Mouse (Mus musculus) thymus, adult 2 months (tissue): ENCODE data around the gene Agrn.

ENCODE experiments used
- CTCF ChIP-seq: fragments of 200-500 bp; IDR thresholded peaks from 2 replicates; pipeline ENCODE4 v1.5.1; 2012; ENCODE audit warnings: mild to moderate bottlenecking, control low read depth, low read length, moderate library complexity, borderline replicate concordance; ENCODE audit not compliant: control insufficient read depth, poor library complexity, insufficient read depth; ENCODE audit errors: extremely low read depth
- POLR2A ChIP-seq: fragments of 200-500 bp; IDR thresholded peaks from 2 replicates; pipeline ENCODE4 v1.6.1; 2012; ENCODE audit warnings: mild to moderate bottlenecking, low read length, control low read depth, moderate library complexity; ENCODE audit not compliant: control insufficient read depth, poor library complexity, insufficient read depth; ENCODE audit errors: extremely low read depth

DNA sequence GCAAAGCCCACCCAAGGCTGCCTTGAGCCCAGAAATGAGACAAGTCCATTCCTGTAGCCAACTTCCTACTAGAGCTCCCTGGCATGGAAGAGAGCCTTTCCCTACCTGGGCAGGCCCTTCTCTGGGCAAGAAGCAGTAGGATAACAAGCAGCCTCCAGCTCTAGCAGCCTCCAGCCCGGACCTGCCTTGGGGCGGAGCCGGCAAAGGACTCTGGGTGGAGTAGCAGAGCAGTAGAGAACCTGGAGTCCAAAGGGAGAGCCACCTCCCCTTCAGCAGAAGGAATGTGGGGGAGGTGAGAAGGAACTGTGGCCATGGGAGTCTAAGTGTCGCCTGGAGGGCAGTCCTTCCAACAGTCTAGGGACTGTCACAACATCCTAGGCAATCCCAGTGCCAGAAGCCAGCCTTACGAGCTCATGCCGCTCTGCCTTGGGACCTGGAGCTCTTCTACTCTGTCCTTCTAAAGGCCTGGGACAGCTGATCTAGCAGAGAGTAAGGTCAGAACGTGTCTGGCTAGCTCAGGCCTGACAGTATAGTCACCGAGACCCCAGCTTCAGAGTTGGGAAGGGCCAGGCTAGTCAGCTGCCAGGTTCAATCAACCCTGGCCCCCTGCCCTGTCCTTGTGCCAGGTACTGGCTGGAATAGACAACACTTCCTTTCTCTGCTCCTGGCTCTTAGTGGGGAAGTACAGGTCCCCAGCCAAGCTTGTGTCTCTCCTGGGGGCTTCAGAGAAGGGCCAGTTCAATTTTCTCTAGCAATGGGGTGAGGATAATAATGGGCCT is 4.7 kb downstream of the Agrn start:
- TF ChIP-seq CTCF: no peak
- TF ChIP-seq POLR2A: no peak
